Mouse (Mus musculus) liver, postnatal 0 days (tissue): Measurements from ENCODE around the gene Sv2a. TPM values are rescaled to one million over a fixed set of nuclear protein-coding genes. Genes with fewer than 3 reads are reported as not detected.
"Not testable (repeated sequence)": the region's sequence is repeated elsewhere in the genome, so short reads cannot be mapped to it uniquely, and the experiment has no call there.

Experiments used
- ATAC-seq: fragments of 200-750 bp; cut with Nextera tagmentation; 2 replicates; pipeline ENCODE4 v1.8.0; 2017; ENCODE audit warnings: mild to moderate bottlenecking, moderate library complexity
- DNase-seq: peaks from one replicate; pipeline ENCODE4 v3.0.0-alpha.2; 2016
- H3K27ac ChIP-seq: fragments of 300-500 bp; sonication (generic); 2 replicates; pipeline ENCODE4 v1.5.1; 2014; ENCODE audit warnings: antibody characterized with exemption, moderate library complexity, mild to moderate bottlenecking, low read depth
- H3K27me3 ChIP-seq: fragments of 300-500 bp; sonication (generic); 2 replicates; pipeline ENCODE4 v1.6.1; 2014; ENCODE audit warnings: low read length, control low read depth, mixed read lengths; ENCODE audit not compliant: insufficient read depth
- H3K36me3 ChIP-seq: fragments of 300-500 bp; sonication (generic); replicated peaks from 2 replicates; pipeline ENCODE4 v1.6.1; 2014; ENCODE audit warnings: mild to moderate bottlenecking, control low read depth, low read length, moderate library complexity, mixed read lengths; ENCODE audit not compliant: insufficient read depth
- H3K4me1 ChIP-seq: fragments of 300-500 bp; sonication (generic); 2 replicates; pipeline ENCODE4 v1.6.1; 2014; ENCODE audit warnings: antibody characterized with exemption, mild to moderate bottlenecking, control low read depth; ENCODE audit not compliant: insufficient read depth
- H3K4me2 ChIP-seq: fragments of 300-500 bp; sonication (generic); 2 replicates; pipeline ENCODE4 v1.6.1; 2014; ENCODE audit warnings: low read depth, mild to moderate bottlenecking, low read length, moderate library complexity, mixed read lengths
- H3K4me3 ChIP-seq: fragments of 300-500 bp; sonication (generic); 2 replicates; pipeline ENCODE4 v1.5.1; 2014; ENCODE audit warnings: low read depth, low read length
- H3K9ac ChIP-seq: fragments of 300-500 bp; sonication (generic); replicated peaks from 2 replicates; pipeline ENCODE4 v1.6.1; 2014; ENCODE audit warnings: mild to moderate bottlenecking, moderate library complexity
- H3K9me3 ChIP-seq: fragments of 300-500 bp; sonication (generic); 2 replicates; pipeline ENCODE4 v1.6.1; 2016; ENCODE audit warnings: mild to moderate bottlenecking, control low read depth, low read length, mixed read lengths
- CTCF ChIP-seq: sonication (generic); IDR thresholded peaks from 2 replicates; pipeline ENCODE4 v1.5.1; 2016; ENCODE audit warnings: antibody characterized with exemption, low read depth
- EP300 ChIP-seq: IDR thresholded peaks from 2 replicates; pipeline ENCODE4 v1.6.1; 2016; ENCODE audit warnings: antibody characterized with exemption, low read depth, mild to moderate bottlenecking
- whole genome bisulfite sequencing: fragments of 180-500 bp; shearing (Covaris S2); extraction: QIAGEN DNeasy Blood & Tissue Kit; methylation state at CpG from one replicate; pipeline ENCODE4 v1.1.7; 2014; ENCODE audit not compliant: insufficient replicate concordance; 5-methylcytosine and 5-hydroxymethylcytosine counted together
- polyA plus RNA-seq: library from polyadenylated mRNA; unstranded; fragments of >200 nt; fragmentation: Nextera tagmentation; extraction: Ambion mirVana; gene quantifications from 2 replicates; pipeline ENCODE4 v1.2.1, GENCODE M21; 2015

Sv2a gene
- polyA plus RNA-seq, 1 experiment from 2014 or later = 0.08 TPM

GRCm38 (mm10) chr3:96231758-96232120, 50.8 kb downstream of the Sv2a start:
- no peak for DNase-seq
- Histone ChIP-seq H3K27me3 (no peaks in the 10 kb centered on the region), H3K9me3 (no peaks in the 10 kb centered on the region), H3K9ac (no peak overlapping the region), H3K36me3 (no peaks in the 10 kb centered on the region), H3K4me3 (no peak overlapping the region), H3K27ac (no peak overlapping the region), H3K4me2 (no peak overlapping the region), H3K4me1 (peaks cover 2% of the 10 kb centered on the region; the same call in 1 of the 2 replicates)
- ATAC-seq = no peak
- no peak for TF ChIP-seq EP300
- TF ChIP-seq CTCF = no peak
- WGBS = 43% methylated on average over 2 of the region's 2 CpGs

DNA sequence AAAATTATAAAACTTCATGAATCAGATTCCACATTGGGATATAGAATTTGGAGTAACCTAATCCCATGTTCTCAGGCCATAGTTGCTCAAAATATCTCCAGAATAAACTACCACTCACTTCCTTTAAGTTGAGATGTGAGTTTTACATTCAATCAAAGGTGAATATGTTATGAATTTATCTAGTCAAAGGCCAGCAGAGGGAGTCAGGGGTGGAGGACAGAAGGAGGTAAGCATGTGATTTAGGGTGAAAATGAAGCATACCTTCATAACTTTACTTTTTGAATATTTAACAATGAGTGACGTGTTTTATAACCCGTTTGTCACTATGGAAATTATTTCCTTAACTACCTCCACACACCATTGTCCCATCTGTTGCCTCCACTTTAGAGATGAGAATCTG, 54.0 kb downstream of the Sv2a start:
- H3K27ac ChIP-seq = no peak overlapping the region
- ATAC-seq (no peak), DNase-seq (no peak)
- no peaks in the 10 kb centered on the region for H3K9me3 ChIP-seq
- H3K9ac ChIP-seq = no peak overlapping the region
- peak; percentile 34 for TF ChIP-seq CTCF
- no peak for TF ChIP-seq EP300
- no peaks in the 10 kb centered on the region for H3K36me3 ChIP-seq
- H3K4me2 ChIP-seq = no peak overlapping the region
- no peak overlapping the region for H3K4me3 ChIP-seq
- no peaks in the 10 kb centered on the region for H3K27me3 ChIP-seq
- peaks cover 16% of the 10 kb centered on the region for H3K4me1 ChIP-seq
- 79% methylated on average over 2 of the region's 2 CpGs for WGBS

GRCm38 (mm10) chr3:96235836-96236235, 54.9 kb downstream of the Sv2a start:
- Histone ChIP-seq H3K9me3 (no peaks in the 10 kb centered on the region), H3K27ac (no peak overlapping the region), H3K27me3 (no peaks in the 10 kb centered on the region), H3K4me2 (no peak overlapping the region), H3K4me1 (peaks cover 18% of the 10 kb centered on the region), H3K9ac (no peak overlapping the region; the same call in 1 of the 2 replicates), H3K36me3 (no peaks in the 10 kb centered on the region), H3K4me3 (no peak overlapping the region)
- ATAC-seq = no peak
- no peak for TF ChIP-seq CTCF
- no peak for TF ChIP-seq EP300
- WGBS = 72% methylated on average over 3 of the region's 3 CpGs
- no peak for DNase-seq

DNA sequence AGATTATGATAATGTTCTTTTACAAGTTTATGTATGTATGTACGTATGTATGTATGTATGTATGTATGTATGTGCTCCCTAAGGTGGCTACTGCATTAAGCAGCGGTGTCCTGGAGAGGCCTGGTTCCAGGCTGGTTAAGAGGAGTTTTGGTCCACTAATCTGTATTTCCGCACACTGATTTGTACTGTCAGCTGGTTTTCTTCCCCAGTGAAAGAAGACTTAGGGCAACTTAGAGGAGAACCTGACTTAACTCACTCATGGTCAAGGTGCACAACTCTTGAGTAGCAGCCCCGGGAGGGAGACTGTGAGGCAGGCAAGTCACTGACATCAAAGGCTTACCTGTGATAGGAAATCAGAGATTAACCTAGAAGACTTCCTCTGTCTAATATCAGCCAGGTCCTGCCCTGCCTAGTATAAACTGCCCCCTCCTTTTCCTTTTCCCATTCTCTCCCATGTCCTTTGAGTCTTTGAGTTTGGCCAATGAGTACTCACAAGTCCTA, 55.9 kb downstream of the Sv2a start:
- TF ChIP-seq EP300 = no peak
- no peak for TF ChIP-seq CTCF
- Histone ChIP-seq H3K9me3 (no peaks in the 10 kb centered on the region), H3K4me2 (peak overlapping the region; percentile 70), H3K36me3 (no peaks in the 10 kb centered on the region), H3K27me3 (no peaks in the 10 kb centered on the region), H3K9ac (peak overlapping the region; percentile 80), H3K4me1 (peaks cover 22% of the 10 kb centered on the region), H3K27ac (peak overlapping the region; percentile 94), H3K4me3 (peak overlapping the region; percentile 59)
- no peak for DNase-seq
- no peak for ATAC-seq
- 80% methylated on average over 4 of the region's 4 CpGs for WGBS

DNA sequence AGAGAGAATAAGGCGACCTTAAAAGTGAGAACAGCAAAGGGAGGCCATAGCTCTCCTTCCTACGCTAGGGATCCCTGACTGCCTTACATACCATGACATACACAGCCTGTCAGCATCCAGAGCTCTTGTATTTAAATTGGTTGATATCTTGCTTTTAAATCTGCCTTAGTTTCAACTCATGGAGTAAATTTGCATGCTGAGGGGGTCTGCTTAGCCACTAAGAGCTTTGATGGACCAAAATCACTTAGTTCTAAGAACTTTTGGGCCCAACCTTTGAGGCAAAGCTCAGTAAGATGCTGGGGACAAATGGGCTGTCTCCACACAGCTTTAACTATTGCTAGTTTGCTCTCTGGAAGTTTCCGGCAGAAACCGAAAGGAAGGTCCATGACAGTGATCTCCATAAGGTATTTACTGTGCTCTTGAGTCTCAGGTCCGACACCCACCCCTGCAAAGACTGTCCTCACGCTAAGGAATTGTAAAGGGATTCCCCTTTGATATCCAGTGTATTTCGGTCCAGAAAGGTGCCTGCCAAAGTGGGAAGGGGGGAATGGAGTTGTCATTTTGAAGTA, 56.5 kb downstream of the Sv2a start:
- H3K36me3 ChIP-seq = no peaks in the 10 kb centered on the region
- peak overlapping the region; percentile 70 for H3K4me2 ChIP-seq
- ATAC-seq = no peak
- H3K27me3 ChIP-seq = no peaks in the 10 kb centered on the region
- H3K27ac ChIP-seq = peak overlapping the region; percentile 94
- TF ChIP-seq EP300 (no peak; the same call in 1 of the 2 replicates), CTCF (no peak)
- WGBS = 21% methylated on average over 7 of the region's 7 CpGs
- no peaks in the 10 kb centered on the region for H3K9me3 ChIP-seq
- peak; percentile 38 for DNase-seq
- H3K4me3 ChIP-seq = peak overlapping the region; percentile 59
- H3K9ac ChIP-seq = peak overlapping the region; percentile 80
- H3K4me1 ChIP-seq = peaks cover 22% of the 10 kb centered on the region

DNA sequence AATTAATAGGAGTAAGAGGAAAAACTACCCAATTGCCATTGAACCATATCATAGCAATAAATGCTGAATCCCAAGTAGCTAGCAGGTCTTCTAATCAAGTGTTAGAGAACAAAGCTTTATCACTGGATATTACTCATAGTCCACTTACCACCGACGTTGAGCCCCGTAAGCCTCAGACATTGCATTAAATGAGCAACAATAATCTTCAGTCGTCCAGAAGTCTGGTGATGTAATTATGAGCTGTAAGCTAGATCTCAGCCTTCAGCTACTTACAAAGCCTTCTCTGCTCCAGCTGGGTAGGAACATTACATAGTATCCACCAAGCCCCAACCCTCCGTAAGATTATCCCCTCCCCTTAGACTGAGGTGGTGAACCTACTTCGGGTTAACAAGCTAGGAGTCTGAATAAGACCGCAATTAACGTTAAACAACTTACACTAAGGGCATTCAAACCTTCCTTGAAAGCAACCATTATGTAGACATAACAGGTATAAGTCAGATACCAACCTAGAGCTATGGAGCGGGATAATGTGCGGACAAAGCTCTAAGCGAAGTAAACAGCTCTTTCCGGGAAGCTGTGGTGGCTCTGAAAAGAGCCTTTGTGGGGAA, 57.1 kb downstream of the Sv2a start:
- H3K4me1 ChIP-seq = peaks cover 22% of the 10 kb centered on the region
- H3K9ac ChIP-seq = peak overlapping the region; percentile 80
- peak overlapping the region; percentile 59 for H3K4me3 ChIP-seq
- DNase-seq (no peak), ATAC-seq (no peak)
- no peak for TF ChIP-seq CTCF
- TF ChIP-seq EP300 = 0 out of 2 replicates have a peak, but pooled peaks have one; percentile 30
- H3K27me3 ChIP-seq = no peaks in the 10 kb centered on the region
- no peaks in the 10 kb centered on the region for H3K9me3 ChIP-seq
- H3K4me2 ChIP-seq = peak overlapping the region; percentile 70
- H3K36me3 ChIP-seq = no peaks in the 10 kb centered on the region
- under 1% methylated on average over 12 of the region's 12 CpGs for WGBS
- peak overlapping the region; percentile 94 for H3K27ac ChIP-seq

DNA sequence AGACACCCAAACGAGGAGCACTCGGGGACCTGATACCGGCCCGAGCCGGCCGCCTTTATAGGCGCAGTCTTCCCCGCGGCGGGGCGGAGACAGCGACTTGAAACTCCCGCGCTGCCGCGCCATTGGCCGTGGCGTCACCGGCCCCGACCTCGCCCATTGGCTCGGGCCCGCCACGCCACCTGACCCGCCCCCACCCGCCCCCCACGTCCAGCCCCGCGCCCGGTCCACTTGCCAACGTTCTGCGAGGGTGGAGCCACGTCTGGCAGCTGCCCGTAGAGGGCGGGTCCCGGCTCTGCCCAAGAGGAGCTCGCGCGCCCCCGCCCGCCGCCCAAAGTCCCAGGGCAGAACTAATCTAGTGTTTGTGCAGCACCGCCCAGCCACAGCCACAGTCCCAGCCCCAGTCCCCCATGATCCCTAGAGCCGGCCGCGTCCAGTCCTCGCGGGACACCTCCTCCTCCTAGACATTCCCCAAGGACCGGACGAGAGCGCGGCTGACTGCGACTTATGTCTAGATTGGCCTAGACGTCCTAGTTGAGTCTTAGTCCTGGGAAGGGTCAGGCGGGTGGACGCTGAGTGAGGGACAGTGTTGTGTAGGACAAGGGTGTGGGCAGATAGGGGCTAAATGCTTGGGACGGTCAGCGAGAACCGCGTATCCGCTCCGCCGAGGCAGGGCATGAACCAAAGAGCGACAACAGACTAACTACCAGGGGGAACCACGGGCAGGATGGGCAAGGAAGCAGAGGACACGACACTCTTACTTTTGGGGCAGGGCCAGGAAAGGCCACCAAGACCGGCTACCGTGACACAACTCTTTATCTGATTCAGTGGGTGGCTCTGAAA, 58.2 kb downstream of the Sv2a start, which contains the start of gene Hist2h3c2:
Gene Hist2h3c2 (minus strand): TSS at position 174 of the 840 bp plus-strand sequence.
- H3K36me3 ChIP-seq, H3K9me3 ChIP-seq, DNase-seq, H3K27me3 ChIP-seq: not testable (repeated sequence)
- H3K9ac ChIP-seq = peak within 1 kb of the TSS; percentile 80
- H3K27ac ChIP-seq = peak within 1 kb of the TSS; percentile 94
- 3% methylated on average over 12 of the region's 68 CpGs for WGBS
- peak within 1 kb of the TSS; percentile 70 for H3K4me2 ChIP-seq
- ATAC-seq = peak; percentile 84
- peak within 1 kb of the TSS; percentile 59 for H3K4me3 ChIP-seq
- peaks cover 33% of the 10 kb centered on the region for H3K4me1 ChIP-seq
